Mouse (Mus musculus): ENCODE data around the gene Tlx3.

DNA sequence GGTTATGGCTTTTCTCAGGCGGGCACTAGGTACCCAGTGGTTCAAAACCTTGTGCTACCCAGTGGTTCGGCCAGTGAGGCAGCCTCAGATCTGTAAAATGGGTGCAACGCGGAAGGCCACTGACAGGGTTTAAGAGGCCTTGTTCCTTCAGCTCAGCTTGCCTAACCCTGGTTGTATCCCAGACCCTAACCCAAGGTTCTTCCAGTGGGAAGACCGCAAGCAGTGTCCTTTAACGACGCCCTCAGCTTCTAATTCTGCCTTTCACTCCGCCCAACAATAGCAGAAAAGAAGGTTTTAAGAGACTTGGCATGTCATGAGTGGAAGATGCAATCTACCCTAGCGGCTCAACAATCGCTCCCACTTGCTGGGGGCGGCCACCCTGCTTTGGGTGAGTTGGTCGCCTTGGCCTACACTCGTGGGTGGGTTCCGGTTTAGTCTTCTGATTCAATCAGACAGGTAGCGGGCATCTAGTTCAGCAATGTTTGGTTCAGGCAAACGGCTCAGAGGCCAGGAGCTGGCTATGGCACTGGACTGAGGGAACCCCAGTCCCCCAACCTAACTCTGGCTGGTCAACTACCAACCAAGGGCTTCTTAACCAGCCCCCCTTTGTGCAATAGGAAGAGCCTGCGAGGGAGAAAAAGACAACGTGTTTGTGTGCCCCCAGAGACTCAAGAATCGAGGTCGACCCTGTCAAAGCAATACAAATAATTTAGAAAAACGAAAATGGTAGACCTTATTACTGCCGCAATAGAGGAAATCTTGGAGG lies 4.9 kb downstream of the Tlx3 start:
- TF ChIP-seq TAL1 (IDR thresholded peaks at IDR 0.05; ENCODE audit: low read length) (no peak), GATA1 (IDR thresholded peaks at IDR 0.05; ENCODE audit: low read length) (no peak)

Measured in erythroblast, embryonic 14.5 days (primary cell).